Mouse (Mus musculus): Measurements from ENCODE around the gene Gpr161. TPM values are rescaled to one million over a fixed set of nuclear protein-coding genes. Genes with fewer than 3 reads are reported as not detected.
A peak's percentile ranks its signal among the peaks of the same experiment; 100 is the strongest.

The Gpr161 gene
- 0.64 and 1.1 TPM in 2 replicates for total RNA-seq (2017)

DNA sequence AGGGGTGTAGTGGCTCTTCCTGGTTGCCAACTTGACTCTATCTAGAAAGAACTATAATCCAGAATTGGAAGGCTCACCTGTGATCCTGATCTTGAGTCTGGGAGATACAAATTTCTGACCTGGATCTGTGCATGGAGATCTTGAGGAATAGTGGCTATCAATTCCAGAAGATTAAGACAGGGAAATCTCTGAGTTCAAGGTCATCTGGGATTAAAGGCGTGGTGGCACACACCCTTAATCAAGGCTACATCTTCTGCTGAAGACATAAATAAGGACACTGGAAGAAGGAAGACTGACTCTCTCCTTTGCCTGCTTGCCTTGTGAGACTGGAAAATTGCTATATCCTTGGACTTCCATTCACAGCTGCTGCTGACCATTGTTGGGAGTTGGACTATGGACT, at the start of gene Gpr161:
Gene Gpr161 (plus strand): TSS at position 301 of the 400 bp plus-strand sequence.
- ATAC-seq (replicated peaks; ENCODE audit: low read depth, poor library complexity, severe bottlenecking), result no peak

DNA sequence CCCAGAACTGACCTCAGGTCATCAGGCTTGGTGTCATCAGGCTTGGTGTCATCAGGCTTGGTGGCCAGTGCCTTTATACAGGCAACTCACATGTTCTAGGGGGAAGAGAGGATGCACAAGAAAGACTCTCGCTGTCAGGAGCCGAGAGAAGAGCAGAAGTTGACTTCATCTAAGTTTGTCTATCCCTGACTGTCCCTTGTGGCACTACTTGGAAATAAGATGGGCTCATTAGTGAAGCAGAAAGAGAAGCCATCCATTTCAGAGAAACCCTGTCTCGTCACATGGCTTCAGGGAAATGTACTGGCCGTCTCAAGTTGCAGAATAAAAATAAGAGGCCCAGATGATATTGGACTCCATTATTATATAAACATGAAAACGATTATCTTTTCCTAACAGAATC, 49.0 kb upstream of the Gpr161 start:
- no peak for ATAC-seq (replicated peaks; ENCODE audit: low read depth, poor library complexity, severe bottlenecking)

DNA sequence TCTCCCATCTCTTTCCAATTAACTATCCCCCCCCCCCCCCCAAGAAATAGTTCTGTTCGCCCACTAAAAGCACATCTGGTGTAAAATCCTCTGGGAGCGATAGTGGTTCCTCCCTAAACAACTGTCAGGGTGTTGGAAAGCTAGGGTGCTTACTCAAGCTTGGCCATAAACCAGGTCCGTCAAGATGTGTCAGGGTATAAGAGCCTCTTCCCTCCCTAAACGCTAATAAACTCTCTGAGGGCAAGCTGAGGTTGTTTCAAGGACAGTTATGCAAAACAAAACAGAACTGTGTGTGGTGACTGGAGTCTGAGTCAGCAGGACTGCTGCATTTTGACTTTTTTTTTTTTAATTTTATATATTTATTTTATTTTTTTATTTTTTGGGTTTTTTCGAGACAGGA, 48.5 kb upstream of the Gpr161 start:
- no peak for ATAC-seq (replicated peaks; ENCODE audit: low read depth, poor library complexity, severe bottlenecking)

DNA sequence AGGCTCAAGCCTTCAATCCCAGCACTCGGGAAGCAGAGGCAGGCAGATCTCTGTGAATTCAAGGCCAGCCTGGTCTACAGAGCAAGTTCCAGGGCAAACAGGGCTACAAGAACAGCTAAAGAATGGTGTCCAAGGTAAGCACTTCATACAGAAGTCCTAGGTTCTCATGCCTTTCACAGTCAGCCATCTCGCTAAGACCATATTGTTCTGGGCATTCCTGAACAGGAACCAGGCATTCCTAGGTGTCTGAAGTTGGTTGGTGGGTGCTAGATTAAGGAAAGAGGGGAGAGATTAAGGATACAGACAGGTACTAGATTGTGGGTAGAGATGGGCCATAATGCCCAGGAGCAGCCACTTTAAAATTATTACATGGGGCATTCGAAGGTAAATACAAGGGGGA, 47.8 kb upstream of the Gpr161 start:
- ATAC-seq (replicated peaks; ENCODE audit: low read depth, poor library complexity, severe bottlenecking), result no peak

DNA sequence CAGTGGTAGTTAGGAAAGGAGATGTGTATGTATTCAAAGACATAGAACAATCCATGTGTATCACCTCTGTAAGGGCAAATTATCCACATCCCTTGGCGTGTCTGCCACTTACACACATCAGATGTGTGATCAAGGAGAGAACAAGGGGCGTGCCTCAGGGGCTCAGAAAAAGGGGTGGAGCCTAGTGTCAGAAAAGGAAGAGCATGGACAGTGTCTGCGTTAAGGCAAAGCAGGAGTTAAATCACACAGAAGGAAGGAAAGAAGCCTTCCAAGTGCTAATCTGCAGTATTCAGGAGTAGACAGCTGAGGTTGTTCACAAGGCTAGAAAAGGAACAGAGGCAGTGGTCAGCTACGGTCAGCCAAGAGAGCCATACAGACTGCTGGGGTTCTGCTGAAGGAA, 46.7 kb upstream of the Gpr161 start:
- no peak for ATAC-seq (replicated peaks; ENCODE audit: low read depth, poor library complexity, severe bottlenecking)

DNA sequence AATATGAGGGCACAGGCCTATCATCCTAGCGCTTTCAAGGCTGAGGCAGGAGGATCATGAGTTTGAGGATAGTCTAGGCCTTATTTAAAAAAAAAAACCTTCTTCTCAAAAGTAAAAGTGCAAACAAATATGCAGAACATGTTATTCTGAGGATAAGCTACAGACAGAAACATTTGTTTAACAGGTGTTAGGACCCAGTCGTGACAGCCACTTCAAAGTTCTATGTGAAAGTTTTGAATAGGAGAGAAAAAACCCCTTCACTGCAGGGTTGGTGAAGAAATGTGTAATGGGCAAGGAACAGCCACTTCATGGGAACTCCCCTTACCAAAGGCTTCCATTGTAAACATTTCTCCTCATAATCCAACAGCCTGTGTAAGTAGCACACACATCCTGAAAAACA, 45.0 kb upstream of the Gpr161 start:
- no peak for ATAC-seq (replicated peaks; ENCODE audit: low read depth, poor library complexity, severe bottlenecking)

DNA sequence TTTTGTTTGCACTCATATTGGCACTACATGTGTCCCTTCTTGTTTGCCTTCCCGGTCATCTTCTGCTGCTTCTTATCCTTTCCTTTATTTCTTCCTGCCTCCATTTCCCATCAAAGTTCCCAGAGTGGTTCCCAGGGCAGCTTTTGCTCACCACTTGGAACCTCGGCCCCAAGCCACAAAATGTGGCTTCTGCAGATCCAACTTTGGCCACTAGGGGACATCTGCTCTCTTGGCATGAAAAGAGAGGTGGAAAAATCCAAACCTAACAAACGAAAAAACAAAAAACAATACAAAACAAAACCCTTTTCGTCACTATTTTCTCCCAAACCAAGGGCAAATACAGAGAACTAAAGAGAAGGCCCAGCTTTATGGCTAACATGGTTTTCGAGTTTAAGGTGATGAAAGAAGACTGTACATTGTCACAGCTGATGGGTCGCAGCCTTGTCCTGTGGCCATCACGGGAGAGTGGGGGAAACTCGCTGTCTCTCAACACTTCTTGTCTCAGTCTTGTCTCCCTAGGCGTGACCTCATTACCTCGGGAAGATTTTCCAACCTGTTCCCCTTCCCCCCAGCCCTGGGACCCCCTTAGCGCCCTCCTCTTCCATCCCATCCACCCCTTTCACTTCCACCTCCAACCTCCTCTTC, 43.4 kb upstream of the Gpr161 start:
- peak; percentile 89 for ATAC-seq (replicated peaks; ENCODE audit: low read depth, poor library complexity, severe bottlenecking)

DNA sequence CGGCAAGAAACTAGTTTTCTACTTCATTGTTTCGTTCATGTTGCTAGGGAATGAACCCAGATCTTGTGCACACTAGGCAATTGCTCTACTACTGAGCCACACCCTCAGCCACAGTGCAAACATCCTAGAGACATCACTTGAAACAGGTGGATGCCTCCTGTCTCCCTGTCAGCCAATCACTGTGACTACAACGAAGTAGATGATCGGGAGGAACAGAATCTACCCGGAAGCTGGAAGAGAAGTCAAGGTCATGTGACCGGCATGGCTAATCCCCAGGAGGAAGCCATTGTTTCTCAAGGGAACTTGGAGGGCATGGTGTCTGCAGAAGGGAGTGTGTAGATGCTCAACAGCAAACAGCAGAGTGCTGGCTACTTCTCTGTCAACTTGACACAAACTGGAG, 20.6 kb upstream of the Gpr161 start:
- ATAC-seq (replicated peaks; ENCODE audit: low read depth, poor library complexity, severe bottlenecking), result no peak

DNA sequence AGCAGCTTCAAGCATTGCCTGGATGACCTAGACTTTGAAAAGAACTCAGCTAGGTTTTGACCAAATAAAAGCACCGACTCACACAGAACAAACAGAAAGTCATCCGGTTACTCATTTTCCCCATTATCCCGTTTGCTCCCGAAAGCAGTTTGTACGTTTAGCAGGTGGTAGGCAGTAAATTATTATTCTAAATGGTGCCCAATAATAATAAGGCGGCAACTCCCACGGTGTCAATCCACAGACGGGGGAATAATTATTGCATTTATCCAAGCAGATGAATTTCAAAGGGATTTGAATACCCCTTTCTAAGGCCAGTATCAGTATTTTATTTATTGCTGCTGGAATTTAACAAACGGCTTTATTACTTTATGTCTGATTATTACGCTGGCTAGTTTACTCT, 14.8 kb upstream of the Gpr161 start:
- no peak for ATAC-seq (replicated peaks; ENCODE audit: low read depth, poor library complexity, severe bottlenecking)

DNA sequence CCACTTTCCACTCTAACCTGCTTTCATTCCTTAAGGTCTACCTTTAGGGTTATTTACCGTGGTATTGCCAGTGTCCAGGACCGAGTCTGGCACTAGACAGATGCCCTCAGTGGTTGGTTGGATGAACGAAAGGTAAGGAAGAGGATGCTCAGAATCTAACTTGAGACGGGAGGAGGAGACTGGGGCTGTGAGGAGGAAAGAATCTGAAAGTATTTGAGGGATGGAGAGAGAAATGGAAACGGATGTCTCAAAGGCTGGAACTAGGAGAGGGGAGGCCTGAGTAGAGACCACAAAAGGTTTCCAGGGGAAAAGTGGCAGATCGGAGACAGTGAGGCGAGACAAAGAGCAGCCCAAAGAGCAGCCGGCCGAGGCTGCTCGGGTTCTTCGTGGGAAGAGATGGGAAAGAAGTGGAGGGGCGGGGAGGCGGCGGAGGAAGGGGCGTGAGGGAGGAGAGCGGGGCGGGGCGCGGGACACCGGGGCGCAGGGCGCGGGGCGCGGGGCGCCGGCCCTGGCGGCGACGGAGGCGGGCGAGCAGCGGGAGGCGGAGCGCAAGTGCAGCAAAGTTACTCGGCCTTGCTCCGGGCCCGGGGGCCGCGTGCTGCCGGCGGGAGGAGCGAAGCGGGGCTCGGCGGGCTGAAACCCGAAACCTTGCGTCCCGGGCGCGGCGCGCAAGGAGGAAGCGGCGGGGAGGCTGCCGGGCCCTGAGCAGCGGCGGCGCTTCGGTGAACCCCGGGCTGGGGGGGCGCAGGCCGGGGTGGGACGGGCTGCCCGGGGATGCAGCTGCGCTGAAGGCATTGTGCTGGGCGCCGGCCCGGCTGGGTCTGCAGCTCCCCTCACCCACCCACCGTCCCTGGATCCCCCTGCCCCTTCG, 14.0 kb upstream of the Gpr161 start:
- ATAC-seq (replicated peaks; ENCODE audit: low read depth, poor library complexity, severe bottlenecking), result peak; percentile 69

DNA sequence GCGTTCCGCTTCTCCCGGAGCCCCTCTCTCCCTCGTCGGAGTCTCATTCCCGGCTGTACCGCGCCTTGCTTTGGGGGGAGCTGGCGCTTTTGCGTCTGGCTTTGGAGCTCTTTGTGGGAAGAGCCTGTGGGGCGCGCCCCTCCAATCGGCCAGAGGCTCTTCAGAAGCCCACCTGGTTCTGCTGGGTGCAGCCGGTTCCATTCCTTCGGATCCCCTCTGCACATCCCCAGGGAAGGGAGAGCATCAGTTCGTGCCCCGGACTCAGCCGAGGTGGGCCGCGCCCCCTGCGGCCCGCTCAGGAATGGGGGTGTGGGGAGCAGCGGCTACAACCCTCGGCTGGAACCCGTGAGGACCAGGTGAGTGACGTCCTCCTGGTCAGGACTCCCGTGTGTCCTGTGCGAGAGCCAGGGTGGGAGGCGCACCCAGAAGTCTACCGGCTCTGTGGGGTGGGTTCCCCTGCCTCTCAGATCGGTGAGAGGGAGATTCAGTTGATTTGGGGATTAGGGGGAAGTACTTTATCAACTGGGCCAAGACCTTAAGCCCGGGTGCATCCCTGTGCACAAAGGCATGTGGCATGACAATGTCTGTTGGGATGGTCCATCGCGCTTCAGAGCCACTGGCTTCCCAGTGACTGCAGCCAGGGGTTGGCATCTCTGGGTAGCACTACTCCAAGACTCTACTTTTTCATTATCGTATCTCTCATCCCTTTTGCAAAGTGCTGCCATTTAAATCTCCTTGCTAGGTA, 13.2 kb upstream of the Gpr161 start:
- peak; percentile 34 for ATAC-seq (replicated peaks; ENCODE audit: low read depth, poor library complexity, severe bottlenecking)

DNA sequence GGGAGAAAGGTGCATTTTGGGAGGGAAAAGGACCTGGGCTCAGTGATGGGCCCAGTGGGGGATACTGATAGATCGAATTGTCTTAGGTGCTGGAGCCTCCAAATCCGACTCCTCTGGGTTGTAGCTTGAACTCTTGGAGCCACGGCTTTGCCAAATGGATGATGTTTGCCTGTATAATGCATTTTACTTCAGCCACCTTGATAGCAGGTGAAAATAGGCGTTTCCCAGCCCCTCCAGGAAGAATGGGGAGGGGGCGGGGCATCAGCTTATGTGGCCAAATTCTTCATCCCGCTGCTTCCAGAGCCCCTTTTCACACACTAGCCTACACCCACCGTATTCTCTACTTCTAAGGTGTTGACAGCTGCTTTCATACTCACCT, 12.6 kb upstream of the Gpr161 start:
- ATAC-seq (replicated peaks; ENCODE audit: low read depth, poor library complexity, severe bottlenecking), result no peak

DNA sequence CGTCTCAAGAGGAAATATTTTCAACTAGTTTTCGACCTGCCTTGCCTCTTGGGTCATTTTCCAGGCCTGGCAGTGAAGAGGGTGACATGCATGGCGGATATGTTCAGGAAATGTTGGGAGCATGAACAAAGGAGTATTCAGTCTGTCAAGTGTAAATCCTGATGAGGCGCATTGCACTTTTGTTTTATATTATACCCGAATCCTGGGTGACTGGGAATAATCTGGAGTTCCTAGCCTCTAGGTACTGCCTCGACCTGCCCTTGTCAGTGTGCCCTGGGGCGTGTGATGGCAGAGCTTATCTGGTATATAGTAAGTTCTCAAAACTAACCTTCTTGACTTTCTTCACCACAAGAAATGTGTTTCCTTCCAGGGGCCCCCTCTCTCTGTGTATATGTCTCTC, 11.5 kb upstream of the Gpr161 start:
- ATAC-seq (replicated peaks; ENCODE audit: low read depth, poor library complexity, severe bottlenecking), result no peak

DNA sequence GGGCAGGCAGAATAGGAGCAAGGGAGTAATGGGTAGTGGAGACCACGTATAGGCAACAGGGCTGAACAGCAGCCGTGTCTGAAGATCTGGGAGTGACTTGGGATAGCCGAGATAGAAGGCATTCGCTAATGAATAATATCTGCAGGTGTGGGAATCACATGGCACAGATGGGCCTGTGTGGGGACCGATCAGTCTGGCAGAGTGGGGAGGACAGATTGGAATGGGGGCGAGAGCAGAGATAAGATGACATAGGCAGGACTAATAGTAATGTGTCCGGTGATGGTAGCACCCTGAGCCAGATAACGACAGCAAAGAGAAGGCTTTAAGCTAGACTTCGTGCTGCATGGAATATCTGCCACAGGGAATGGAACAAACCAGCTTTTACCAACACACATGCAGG, 7.4 kb upstream of the Gpr161 start:
- ATAC-seq (replicated peaks; ENCODE audit: low read depth, poor library complexity, severe bottlenecking), result no peak

DNA sequence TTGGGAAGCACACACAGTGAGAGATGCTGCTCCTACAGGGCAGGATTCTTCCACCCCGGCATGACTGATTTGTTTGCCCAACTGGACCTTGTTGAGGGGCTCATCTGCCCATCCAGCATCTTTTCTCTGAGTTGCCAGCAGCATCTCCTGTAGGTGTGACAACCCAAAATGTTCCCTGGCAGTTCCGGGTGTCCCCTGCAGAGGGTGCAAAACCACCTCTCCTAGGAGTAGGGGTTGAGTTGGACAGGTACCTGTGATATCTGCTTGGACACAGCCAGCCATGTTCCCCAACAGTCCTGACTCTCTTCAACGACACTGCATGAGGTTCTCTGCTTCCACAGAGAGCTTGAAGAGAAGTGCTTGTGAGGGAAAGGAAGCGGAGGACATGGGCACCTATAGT, 5.8 kb upstream of the Gpr161 start:
- peak; percentile 70 for ATAC-seq (replicated peaks; ENCODE audit: low read depth, poor library complexity, severe bottlenecking)

DNA sequence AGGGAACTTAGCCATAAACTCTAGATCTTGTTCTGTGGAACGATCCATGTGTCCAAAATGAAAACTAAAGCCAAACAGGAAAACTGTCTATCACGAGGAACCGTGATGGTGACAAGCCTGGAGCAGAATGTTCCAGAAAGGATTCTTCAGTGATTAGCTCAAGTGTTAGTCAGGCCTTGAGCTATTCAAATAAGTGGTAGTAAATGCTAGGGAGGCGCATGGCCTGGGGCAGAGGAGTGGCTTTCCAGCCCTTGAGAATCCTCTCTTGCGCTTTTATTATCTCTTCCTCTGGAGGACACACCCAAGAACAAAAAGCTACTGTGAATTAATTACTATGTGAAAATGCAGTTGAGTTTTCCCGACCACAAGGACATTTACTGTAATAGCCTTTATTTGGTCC, 4.0 kb upstream of the Gpr161 start:
- ATAC-seq (replicated peaks; ENCODE audit: low read depth, poor library complexity, severe bottlenecking), result no peak

DNA sequence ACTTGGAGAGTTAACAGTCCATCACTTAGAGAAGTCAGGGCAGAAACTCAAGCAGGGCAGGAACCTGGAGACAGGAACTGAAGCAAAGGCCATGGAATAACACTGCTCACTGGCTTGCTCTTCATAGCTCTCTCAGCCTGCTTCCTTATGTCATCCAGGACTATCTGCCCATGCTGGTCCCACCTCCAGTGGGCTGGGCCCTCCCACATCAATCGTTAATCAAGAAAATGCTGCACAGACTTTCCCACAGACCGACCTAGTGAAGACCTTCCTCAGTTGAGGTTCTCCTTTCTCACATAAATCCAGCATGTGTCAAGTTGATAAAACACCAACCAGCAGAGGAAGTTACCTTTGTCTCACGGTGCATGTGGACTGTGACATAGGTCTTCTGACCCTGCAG, 5.5 kb downstream of the Gpr161 start:
- peak; percentile 77 for ATAC-seq (replicated peaks; ENCODE audit: low read depth, poor library complexity, severe bottlenecking)

DNA sequence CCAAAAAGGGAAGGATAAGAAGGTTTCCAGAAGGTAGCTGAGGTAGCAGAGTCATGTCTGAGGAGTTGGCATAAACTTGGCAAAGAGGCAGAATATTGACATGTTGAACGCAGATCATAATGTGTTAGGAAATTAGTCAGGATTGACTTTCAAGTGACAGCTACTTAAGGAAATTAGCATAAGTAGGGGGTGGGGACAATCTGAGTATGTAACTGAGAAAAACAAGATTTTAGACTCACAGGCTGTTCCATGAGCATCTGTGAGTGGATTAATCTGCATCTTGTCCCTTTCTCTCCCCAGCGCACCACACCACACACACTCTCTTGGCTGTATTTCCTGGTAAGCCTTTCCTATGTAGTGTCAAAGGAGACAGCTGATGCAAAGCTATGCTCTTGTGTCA, 6.0 kb downstream of the Gpr161 start:
- 0 out of 2 replicates have a peak, but pooled peaks have one; percentile 20 for ATAC-seq (replicated peaks; ENCODE audit: low read depth, poor library complexity, severe bottlenecking)

DNA sequence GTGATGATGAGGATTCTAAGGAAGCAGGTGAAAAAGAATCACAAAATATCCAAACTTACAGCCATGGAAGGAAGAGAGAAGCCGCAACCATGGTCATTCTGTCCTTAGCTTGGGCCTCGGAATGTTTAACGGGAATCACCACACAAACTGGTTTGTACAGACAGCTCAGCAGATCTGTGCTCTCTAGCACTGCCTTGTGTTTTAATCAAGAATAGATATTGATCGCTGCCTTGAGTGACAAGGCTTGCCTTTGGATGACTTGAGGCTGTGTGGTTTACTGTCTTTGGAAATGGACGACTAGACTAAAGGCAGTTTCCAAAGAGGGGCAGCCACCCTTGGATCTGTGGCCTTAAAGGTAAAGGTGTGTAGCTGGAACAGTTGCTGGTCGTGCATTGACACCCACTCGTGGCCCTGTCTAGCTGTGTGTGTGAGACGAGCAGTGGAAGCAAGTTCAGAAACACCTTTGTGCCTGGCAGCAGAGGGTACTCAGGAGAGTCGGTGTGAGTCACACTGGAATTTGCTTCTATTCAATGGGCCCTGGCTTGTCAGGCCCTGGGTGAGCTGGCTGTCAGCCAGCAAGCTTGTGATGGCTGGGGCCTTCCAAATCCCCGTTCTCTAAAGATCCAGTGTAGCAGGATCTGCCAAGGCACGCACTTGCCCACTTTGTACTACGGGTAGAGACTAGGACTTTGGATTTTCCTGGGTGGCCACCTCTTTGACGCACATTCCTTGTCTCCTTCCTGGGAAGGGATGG, 7.0 kb downstream of the Gpr161 start:
- no peak for ATAC-seq (replicated peaks; ENCODE audit: low read depth, poor library complexity, severe bottlenecking)

DNA sequence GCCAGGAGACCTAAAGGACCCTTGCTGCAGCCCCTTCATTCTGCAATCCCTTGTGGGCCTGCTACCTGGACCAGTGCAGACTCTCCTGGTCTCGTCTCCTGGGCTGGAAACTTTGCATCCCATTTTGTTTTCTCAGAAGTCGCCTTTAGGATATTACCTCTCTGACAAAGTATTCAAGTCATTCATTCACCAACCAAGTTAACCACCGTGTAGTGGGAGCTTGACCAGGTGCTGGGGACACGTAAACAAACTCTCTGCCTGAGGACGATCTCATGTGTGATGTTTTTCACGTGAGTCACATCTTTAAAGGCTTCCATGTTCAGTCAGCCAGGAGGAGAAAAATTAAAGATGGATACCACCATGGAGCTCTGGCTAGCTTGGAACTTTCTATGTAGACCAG, 7.6 kb downstream of the Gpr161 start:
- ATAC-seq (replicated peaks; ENCODE audit: low read depth, poor library complexity, severe bottlenecking), result no peak
